Mouse (Mus musculus): ENCODE measurements around the gene Ncapg2. TPM values are rescaled to one million over a fixed set of nuclear protein-coding genes. Genes with fewer than 3 reads are reported as not detected.

Gene Ncapg2
- total RNA-seq (2021) = 1 to 10 TPM; 4.7 to 6.4 TPM
- long read RNA-seq, experiment 1, partial matches to known transcripts = 0 of 1 reads
- long read RNA-seq, experiment 1, other reads (novel, unspliced or antisense) = 1 of 1 reads
- long read RNA-seq, experiment 2 = 0 reads

- DNase-seq (ENCODE audit: low spot score in 2 of 2) = peak; percentile 98
- intact Hi-C loops (cut with DNase I) = loop anchor here (5.0 kb wide), 1 partner anchor 77 kb away; no protein-coding TSS in a partner anchor
These were observed at the start of gene Ncapg2 for GRCm38 (mm10) chr12:116405045-116405835. TSS of gene Ncapg2 (plus strand) at chr12:116405402.

GRCm38 (mm10) chr12:116362091-116362490 is 43.1 kb upstream of the Ncapg2 start:
- intact Hi-C loops (cut with DNase I) = no loop called here
- DNase-seq (ENCODE audit: low spot score in 2 of 2) = no peak

- intact Hi-C loops (cut with DNase I) = no loop called here
- no peak for DNase-seq (ENCODE audit: low spot score in 2 of 2)
These were observed 38.3 kb upstream of the Ncapg2 start for GRCm38 (mm10) chr12:116366900-116367299.

GRCm38 (mm10) chr12:116367346-116367745 is 37.9 kb upstream of the Ncapg2 start:
- no peak for DNase-seq (ENCODE audit: low spot score in 2 of 2)
- intact Hi-C loops (cut with DNase I) = no loop called here

- no peak for DNase-seq (ENCODE audit: low spot score in 2 of 2)
- intact Hi-C loops (cut with DNase I) = no loop called here
These were observed 36.3 kb upstream of the Ncapg2 start for GRCm38 (mm10) chr12:116368857-116369256.

- DNase-seq (ENCODE audit: low spot score in 2 of 2) = no peak
- intact Hi-C loops (cut with DNase I) = no loop called here
These were observed 22.1 kb upstream of the Ncapg2 start for GRCm38 (mm10) chr12:116383101-116383500.

- DNase-seq (ENCODE audit: low spot score in 2 of 2) = no peak
- intact Hi-C loops (cut with DNase I) = no loop called here
These were observed 21.2 kb upstream of the Ncapg2 start for GRCm38 (mm10) chr12:116383995-116384394.

GRCm38 (mm10) chr12:116386802-116387201 is 18.4 kb upstream of the Ncapg2 start:
- DNase-seq (ENCODE audit: low spot score in 2 of 2) = no peak
- intact Hi-C loops (cut with DNase I) = no loop called here

- DNase-seq (ENCODE audit: low spot score in 2 of 2) = no peak
- intact Hi-C loops (cut with DNase I) = no loop called here
These were observed 15.3 kb upstream of the Ncapg2 start for GRCm38 (mm10) chr12:116389868-116390267.

GRCm38 (mm10) chr12:116394327-116394726 is 10.9 kb upstream of the Ncapg2 start:
- intact Hi-C loops (cut with DNase I) = no loop called here
- DNase-seq (ENCODE audit: low spot score in 2 of 2) = no peak

- intact Hi-C loops (cut with DNase I) = no loop called here
- no peak for DNase-seq (ENCODE audit: low spot score in 2 of 2)
These were observed 9.9 kb upstream of the Ncapg2 start for GRCm38 (mm10) chr12:116395312-116395711.

GRCm38 (mm10) chr12:116396072-116396695 is 9.0 kb upstream of the Ncapg2 start:
- intact Hi-C loops (cut with DNase I) = no loop called here
- DNase-seq (ENCODE audit: low spot score in 2 of 2) = peak in 1 of 2 experiments; percentile 13

- DNase-seq (ENCODE audit: low spot score in 2 of 2) = peak; percentile 11 to 14
- intact Hi-C loops (cut with DNase I) = no loop called here
These were observed 1.1 kb upstream of the Ncapg2 start for GRCm38 (mm10) chr12:116404012-116404679.

- DNase-seq (ENCODE audit: low spot score in 2 of 2) = no peak
- intact Hi-C loops (cut with DNase I) = loop anchor here (5.0 kb wide), 1 partner anchor 77 kb away; no protein-coding TSS in a partner anchor
These were observed 594 bp downstream of the Ncapg2 start for GRCm38 (mm10) chr12:116405836-116406155.

- no peak for DNase-seq (ENCODE audit: low spot score in 2 of 2)
- intact Hi-C loops (cut with DNase I) = loop anchor here (5.0 kb wide), 1 partner anchor 74 kb away; no protein-coding TSS in a partner anchor
These were observed 2.7 kb downstream of the Ncapg2 start for GRCm38 (mm10) chr12:116407883-116408282.

GRCm38 (mm10) chr12:116414941-116415340 is 9.7 kb downstream of the Ncapg2 start:
- intact Hi-C loops (cut with DNase I) = no loop called here

GRCm38 (mm10) chr12:116416514-116416913 is 11.3 kb downstream of the Ncapg2 start:
- no peak for DNase-seq (ENCODE audit: low spot score in 2 of 2)
- intact Hi-C loops (cut with DNase I) = no loop called here

More at GRCm38 (mm10) chr12:116414941-116415340, 9.7 kb downstream of the Ncapg2 start:
- no peak for DNase-seq (ENCODE audit: low spot score in 2 of 2)

- DNase-seq (ENCODE audit: low spot score in 2 of 2) = no peak
- intact Hi-C loops (cut with DNase I) = no loop called here
These were observed 16.5 kb downstream of the Ncapg2 start for GRCm38 (mm10) chr12:116421656-116422055.

- intact Hi-C loops (cut with DNase I) = no loop called here
- DNase-seq (ENCODE audit: low spot score in 2 of 2) = no peak
These were observed 20.2 kb downstream of the Ncapg2 start for GRCm38 (mm10) chr12:116425392-116425791.

- intact Hi-C loops (cut with DNase I) = no loop called here
These were observed 28.5 kb downstream of the Ncapg2 start for GRCm38 (mm10) chr12:116433742-116434141.

More at GRCm38 (mm10) chr12:116433742-116434141, 28.5 kb downstream of the Ncapg2 start:
- DNase-seq (ENCODE audit: low spot score in 2 of 2) = no peak

Data from left cerebral cortex, postnatal 14 days (tissue).